Mouse (Mus musculus) neural tube, embryonic 15.5 days (tissue): Measurements from ENCODE around the gene Rin2. TPM values are rescaled to one million over a fixed set of nuclear protein-coding genes. Genes with fewer than 3 reads are reported as not detected.

Source experiments
- ATAC-seq: fragments of 200-750 bp; cut with Nextera tagmentation; 2 replicates; pipeline ENCODE4 v1.8.0; 2017; ENCODE audit warnings: mild to moderate bottlenecking, moderate TSS enrichment, moderate library complexity; ENCODE audit not compliant: low FRiP score
- H3K27ac ChIP-seq: fragments of 300-500 bp; sonication (generic); replicated peaks from 2 replicates; pipeline ENCODE4 v1.5.1; 2015; ENCODE audit warnings: mild to moderate bottlenecking, inconsistent platforms
- H3K27me3 ChIP-seq: fragments of 300-500 bp; sonication (generic); replicated peaks from 2 replicates; pipeline ENCODE4 v1.6.1; 2015; ENCODE audit warnings: inconsistent platforms
- H3K36me3 ChIP-seq: fragments of 300-500 bp; sonication (generic); 2 replicates; pipeline ENCODE4 v1.6.1; 2015; ENCODE audit warnings: inconsistent platforms
- H3K4me1 ChIP-seq: fragments of 300-500 bp; sonication (generic); 2 replicates; pipeline ENCODE4 v1.6.1; 2015; ENCODE audit warnings: inconsistent platforms
- H3K4me2 ChIP-seq: fragments of 300-500 bp; sonication (generic); 2 replicates; pipeline ENCODE4 v1.6.1; 2015; ENCODE audit warnings: inconsistent platforms, mild to moderate bottlenecking, moderate library complexity
- H3K4me3 ChIP-seq: fragments of 300-500 bp; sonication (generic); replicated peaks from 2 replicates; pipeline ENCODE4 v1.5.1; 2015; ENCODE audit warnings: mild to moderate bottlenecking, inconsistent platforms
- H3K9ac ChIP-seq: fragments of 300-500 bp; sonication (generic); replicated peaks from 2 replicates; pipeline ENCODE4 v1.6.1; 2015; ENCODE audit warnings: mild to moderate bottlenecking, inconsistent platforms
- H3K9me3 ChIP-seq: fragments of 300-500 bp; sonication (generic); replicated peaks from 2 replicates; pipeline ENCODE4 v1.6.1; 2016; ENCODE audit warnings: inconsistent platforms
- WGBS: fragments of 180-500 bp; shearing (Covaris S2); methylation state at CpG from one replicate; pipeline ENCODE4 v1.1.7; 2015; ENCODE audit warnings: mixed read lengths; 5-methylcytosine and 5-hydroxymethylcytosine counted together
- polyA plus RNA-seq: library from polyadenylated mRNA; unstranded; fragments of >200 nt; fragmentation: Nextera tagmentation; extraction: Ambion mirVana; gene quantifications from 2 replicates; pipeline ENCODE4 v1.2.1, GENCODE M21; 2015

Gene Rin2
- polyA plus RNA-seq, 1 experiment from 2014 or later, result 14.8 TPM

DNA sequence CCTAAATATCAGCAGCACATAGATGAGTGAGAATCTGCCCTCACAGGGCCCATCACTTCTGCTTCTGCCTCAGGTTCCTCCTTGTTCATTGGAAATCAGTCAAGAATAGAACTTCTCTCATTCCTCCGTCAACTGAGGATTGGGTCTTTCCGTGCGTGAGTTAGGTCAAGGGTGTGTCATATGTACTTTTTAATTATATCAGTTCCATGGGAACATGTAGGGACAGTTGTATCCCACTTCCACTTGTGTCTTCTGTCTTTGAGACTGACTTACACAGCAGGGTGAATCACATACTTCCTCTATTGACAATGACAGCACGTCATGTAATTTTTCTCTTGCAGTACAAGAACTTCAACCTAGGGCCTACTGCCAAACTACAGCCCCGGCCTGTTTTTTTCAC, 65.7 kb downstream of the Rin2 start:
- Histone ChIP-seq H3K4me1 (no peaks in the 10 kb centered on the region), H3K36me3 (no peaks in the 10 kb centered on the region), H3K27me3 (no peaks in the 10 kb centered on the region), H3K4me2 (no peak overlapping the region), H3K4me3 (no peak overlapping the region), H3K9ac (no peak overlapping the region), H3K9me3 (no peaks in the 10 kb centered on the region), H3K27ac (no peak overlapping the region)
- 91% methylated on average over 5 of the region's 5 CpGs for WGBS
- no peak for ATAC-seq

DNA sequence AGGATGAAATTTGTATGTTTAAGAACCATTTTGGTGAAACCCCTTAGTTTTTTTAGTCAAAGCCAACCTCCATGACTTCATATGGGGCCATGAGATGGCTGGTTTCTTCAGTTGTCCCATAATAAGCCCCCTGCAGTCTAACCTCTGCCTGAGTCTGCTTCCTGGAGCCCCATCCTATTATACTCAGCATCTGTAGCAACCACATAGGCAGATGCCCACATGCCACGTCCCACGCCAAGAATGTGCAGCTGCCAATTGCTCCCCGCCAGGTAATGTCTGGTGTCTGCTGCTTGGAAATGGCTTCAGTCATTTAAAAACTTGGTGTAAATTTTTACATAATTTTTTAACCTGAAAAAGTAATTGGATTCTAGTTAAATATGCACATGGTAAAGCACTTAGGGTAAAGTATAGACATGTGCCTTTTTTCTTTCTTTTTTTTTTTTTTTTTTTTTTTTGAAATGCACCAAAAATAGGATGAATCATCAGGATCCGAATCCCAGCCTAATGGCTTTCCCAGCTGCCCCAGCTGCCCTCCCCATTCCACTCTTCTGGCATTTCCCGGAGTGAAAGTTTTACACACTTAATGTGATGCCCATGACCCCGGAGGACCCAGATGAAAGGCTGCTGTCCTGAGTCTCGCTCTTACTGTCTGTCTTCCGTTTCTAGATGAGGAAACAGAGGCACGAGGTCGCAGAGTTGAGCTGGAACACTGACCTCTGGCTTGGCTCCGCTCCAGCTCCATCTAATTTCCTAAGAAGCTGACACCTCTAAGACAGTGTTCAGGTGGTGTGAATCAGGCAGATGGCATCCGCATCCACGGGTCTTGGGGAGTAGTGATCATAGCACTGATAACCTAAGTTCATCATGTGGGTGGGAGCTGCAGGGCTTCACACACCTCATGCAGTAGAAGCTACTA, 68.0 kb downstream of the Rin2 start:
- WGBS, result 79% methylated on average over 13 of the region's 13 CpGs
- Histone ChIP-seq H3K4me2 (no peak overlapping the region), H3K4me1 (no peaks in the 10 kb centered on the region), H3K4me3 (no peak overlapping the region), H3K27me3 (no peaks in the 10 kb centered on the region), H3K9me3 (no peaks in the 10 kb centered on the region), H3K36me3 (no peaks in the 10 kb centered on the region), H3K9ac (no peak overlapping the region), H3K27ac (no peak overlapping the region)
- ATAC-seq, result no peak

GRCm38 (mm10) chr2:145746406-145746805, 71.4 kb downstream of the Rin2 start:
- Histone ChIP-seq H3K4me3 (no peak overlapping the region), H3K4me1 (no peaks in the 10 kb centered on the region), H3K27me3 (no peaks in the 10 kb centered on the region), H3K27ac (no peak overlapping the region), H3K9me3 (no peaks in the 10 kb centered on the region), H3K36me3 (no peaks in the 10 kb centered on the region), H3K9ac (no peak overlapping the region), H3K4me2 (no peak overlapping the region)
- ATAC-seq, result no peak
- WGBS, result 44% methylated on average over 1 of the region's 1 CpGs

DNA sequence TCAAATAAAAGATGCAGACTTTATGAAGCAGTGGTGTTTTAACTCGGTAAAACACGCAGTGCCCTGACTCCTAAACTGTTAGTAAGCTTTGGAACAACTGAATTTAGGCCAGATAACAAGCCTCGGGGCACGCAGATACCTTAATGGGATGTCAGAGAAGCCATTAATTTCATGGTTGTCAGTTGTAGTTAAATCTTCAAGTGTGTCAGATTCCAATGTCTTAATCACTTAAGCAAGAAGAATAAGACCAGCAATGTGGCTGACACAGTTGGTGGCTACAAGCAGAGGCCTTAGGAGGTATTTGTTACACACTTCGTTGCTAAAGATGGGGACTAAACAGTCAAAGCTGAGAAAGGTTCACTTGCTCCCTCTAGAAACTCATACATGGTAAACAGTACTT, 74.6 kb downstream of the Rin2 start:
- no peak for ATAC-seq
- 57% methylated on average over 5 of the region's 5 CpGs for WGBS
- Histone ChIP-seq H3K27me3 (no peaks in the 10 kb centered on the region), H3K9ac (no peak overlapping the region), H3K36me3 (no peaks in the 10 kb centered on the region), H3K4me2 (no peak overlapping the region), H3K27ac (no peak overlapping the region), H3K4me3 (no peak overlapping the region), H3K9me3 (no peaks in the 10 kb centered on the region), H3K4me1 (no peaks in the 10 kb centered on the region)

- Histone ChIP-seq H3K9me3 (no peaks in the 10 kb centered on the region), H3K4me1 (no peaks in the 10 kb centered on the region), H3K36me3 (no peaks in the 10 kb centered on the region), H3K9ac (no peak overlapping the region), H3K27me3 (no peaks in the 10 kb centered on the region), H3K27ac (no peak overlapping the region), H3K4me2 (no peak overlapping the region), H3K4me3 (no peak overlapping the region)
- WGBS, result 86% methylated on average over 6 of the region's 6 CpGs
- no peak for ATAC-seq
Observed at GRCm38 (mm10) chr2:145752572-145752971, 77.6 kb downstream of the Rin2 start.

DNA sequence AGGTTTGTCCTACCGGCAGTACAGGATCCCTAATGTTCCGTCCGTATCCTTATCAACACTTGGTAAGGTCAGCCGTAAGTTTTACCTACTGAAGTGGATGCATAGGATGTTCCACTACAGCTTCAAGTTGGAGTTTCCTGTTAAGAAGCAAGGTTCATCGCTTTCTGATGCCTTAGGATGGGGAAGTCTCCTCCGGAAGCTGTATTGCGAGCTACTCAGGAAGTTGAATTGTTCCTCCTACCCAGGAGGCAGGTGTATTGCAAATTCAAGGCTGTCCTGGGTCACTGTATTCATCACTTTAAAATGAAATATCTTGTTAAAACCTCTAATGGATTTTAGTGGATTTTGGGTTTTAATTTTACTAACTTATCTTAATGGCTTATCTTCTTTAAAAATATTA, 79.0 kb downstream of the Rin2 start:
- no peaks in the 10 kb centered on the region for H3K4me1 ChIP-seq
- H3K27ac ChIP-seq, result no peak overlapping the region
- H3K4me3 ChIP-seq, result no peak overlapping the region
- H3K9me3 ChIP-seq, result no peaks in the 10 kb centered on the region
- H3K4me2 ChIP-seq, result no peak overlapping the region
- WGBS, result 89% methylated on average over 7 of the region's 7 CpGs
- no peak overlapping the region for H3K9ac ChIP-seq
- H3K36me3 ChIP-seq, result no peaks in the 10 kb centered on the region
- no peak for ATAC-seq
- H3K27me3 ChIP-seq, result no peaks in the 10 kb centered on the region

DNA sequence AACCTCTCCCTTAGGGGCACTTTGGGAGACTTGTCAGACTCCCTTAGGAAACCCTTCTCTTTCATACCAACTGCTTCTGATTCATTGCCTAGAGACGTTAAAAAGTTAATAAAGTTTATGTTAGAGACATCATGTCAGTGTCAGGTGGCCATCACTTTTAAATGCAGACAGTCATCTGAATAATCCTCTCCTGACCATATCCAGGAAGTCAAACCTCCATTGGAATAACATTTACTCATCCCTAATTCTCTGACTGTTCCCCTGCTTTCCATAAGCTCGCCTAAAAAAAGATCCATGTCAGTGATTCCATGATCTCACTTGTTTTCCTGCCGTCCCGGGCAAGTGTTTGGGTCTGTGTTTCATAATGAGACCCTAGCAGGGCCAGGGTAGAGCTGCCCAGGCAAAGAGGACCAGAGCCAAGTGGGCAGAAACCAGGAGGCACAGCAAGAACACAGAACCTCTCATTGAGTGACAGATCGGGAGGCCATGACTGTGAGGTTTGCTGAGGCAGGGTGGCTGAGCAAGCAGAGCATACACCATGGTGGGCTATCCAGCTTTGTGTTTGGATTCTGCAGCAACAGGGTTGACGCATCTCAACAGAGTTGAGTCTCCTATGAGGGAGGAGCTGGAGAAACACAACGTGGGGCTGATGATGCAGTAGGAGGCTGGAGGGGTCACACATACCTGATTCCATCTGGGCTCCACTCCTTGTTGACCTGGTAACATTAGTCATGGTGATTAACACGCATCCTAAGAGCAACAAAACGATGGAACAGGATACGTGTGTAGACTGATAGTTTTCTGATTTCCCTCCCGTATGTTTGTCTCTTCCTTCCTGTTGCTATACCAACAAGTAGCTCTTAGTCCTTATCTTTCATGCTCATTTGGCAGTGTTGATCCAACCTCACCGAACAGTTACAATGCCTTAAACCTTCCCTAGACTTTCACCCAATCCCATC, 81.1 kb downstream of the Rin2 start:
- ATAC-seq, result no peak
- 86% methylated on average over 12 of the region's 12 CpGs for WGBS

DNA sequence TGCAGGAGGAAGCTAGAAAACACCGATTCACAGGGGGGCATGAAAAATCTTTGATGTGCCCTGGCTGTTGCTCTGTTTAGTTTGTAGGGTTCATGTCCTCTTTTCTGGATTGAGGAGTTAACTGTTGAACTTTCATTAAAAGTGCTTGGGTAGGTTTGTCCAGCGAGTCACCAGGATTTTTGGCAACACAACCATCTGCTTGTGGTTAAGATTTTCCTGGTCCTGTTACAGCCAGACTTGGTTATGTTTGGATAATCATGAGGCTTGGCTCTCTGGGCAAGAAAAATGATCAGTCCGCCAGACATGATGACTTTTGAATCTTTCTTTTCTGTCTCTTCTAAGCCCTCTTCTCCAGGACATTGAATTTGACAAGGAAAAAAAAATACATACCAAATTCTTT, 85.1 kb downstream of the Rin2 start:
- H3K27ac ChIP-seq, result no peak overlapping the region
- no peak overlapping the region for H3K4me2 ChIP-seq
- no peaks in the 10 kb centered on the region for H3K9me3 ChIP-seq
- no peak overlapping the region for H3K9ac ChIP-seq
- no peaks in the 10 kb centered on the region for H3K27me3 ChIP-seq
- H3K36me3 ChIP-seq, result no peaks in the 10 kb centered on the region
- no peak for ATAC-seq
- no peaks in the 10 kb centered on the region for H3K4me1 ChIP-seq
- no peak overlapping the region for H3K4me3 ChIP-seq
- WGBS, result 82% methylated on average over 3 of the region's 3 CpGs

More for the DNA sequence above, 81.1 kb downstream of the Rin2 start:
- Histone ChIP-seq H3K27me3 (no peaks in the 10 kb centered on the region), H3K9ac (no peak overlapping the region), H3K4me1 (no peaks in the 10 kb centered on the region), H3K4me2 (no peak overlapping the region), H3K9me3 (no peaks in the 10 kb centered on the region), H3K4me3 (no peak overlapping the region), H3K36me3 (no peaks in the 10 kb centered on the region), H3K27ac (no peak overlapping the region)

DNA sequence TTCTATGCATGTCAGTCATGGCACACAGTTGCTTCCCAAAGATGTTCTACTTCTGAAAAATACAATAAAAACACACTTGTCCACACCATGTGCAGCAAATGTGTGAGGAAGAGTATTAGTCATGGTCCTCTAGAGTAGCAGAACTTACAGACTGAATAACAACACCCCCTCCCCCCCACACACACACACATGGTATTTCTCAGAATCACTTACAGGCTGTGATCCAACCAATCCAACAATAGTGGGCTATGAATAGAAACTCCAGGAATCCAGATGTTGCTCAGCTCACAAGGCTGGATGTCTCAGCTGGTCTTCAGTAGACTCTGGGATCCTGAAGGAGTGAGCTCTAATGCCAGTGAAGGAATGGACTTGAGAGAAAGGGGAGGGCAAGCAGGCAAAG, 86.4 kb downstream of the Rin2 start:
- H3K27me3 ChIP-seq, result no peaks in the 10 kb centered on the region
- H3K4me3 ChIP-seq, result no peak overlapping the region
- no peaks in the 10 kb centered on the region for H3K4me1 ChIP-seq
- H3K36me3 ChIP-seq, result no peaks in the 10 kb centered on the region
- ATAC-seq, result no peak
- H3K9me3 ChIP-seq, result no peaks in the 10 kb centered on the region
- no peak overlapping the region for H3K4me2 ChIP-seq
- no peak overlapping the region for H3K9ac ChIP-seq
- no peak overlapping the region for H3K27ac ChIP-seq

GRCm38 (mm10) chr2:145769964-145770363, 94.9 kb downstream of the Rin2 start:
- ATAC-seq, result peak; percentile 51
- Histone ChIP-seq H3K36me3 (no peaks in the 10 kb centered on the region), H3K27ac (peak overlapping the region; percentile 33; the same call in 1 of the 2 replicates), H3K4me2 (peak overlapping the region; percentile 32), H3K9ac (no peak overlapping the region), H3K4me1 (peaks cover 19% of the 10 kb centered on the region), H3K4me3 (no peak overlapping the region), H3K9me3 (no peaks in the 10 kb centered on the region), H3K27me3 (no peaks in the 10 kb centered on the region)
- WGBS, result 11% methylated on average over 10 of the region's 10 CpGs

DNA sequence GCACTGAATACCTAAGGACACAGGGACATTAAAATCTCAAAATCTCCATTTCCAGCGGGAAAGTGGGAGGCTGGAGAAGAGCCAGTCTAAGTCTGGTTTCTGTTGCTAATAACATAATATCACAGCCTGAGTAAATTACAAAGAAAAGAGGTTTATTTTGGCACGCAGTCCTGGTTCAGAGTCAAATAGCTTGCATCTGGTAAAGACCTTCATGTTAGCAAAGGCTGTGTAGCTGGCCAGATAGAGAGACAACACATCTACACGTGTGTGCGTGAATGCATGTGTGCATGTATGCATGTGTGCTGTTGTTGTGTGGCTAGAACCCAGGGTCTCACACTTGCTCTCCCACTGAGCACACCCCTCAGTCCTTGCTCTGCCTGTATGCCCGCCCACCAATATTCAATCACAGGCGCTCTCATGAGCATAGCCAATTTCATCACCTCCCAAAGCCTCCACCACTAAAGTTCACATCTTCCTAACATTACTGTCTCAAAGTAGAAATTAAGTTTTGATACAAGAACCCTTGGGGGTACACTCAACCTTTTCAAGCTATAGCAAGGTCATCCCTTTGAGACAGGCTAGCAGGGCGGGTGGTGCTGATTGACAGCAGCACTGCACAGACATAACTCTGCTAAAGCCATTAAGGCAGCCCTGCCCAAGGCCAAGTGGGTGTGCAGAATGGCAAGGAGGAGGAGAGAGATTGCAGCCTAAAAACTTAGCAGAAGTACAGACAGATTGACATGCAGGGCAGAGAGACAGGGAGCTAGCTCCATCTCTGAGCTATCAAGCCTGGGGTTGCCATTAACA, 95.9 kb downstream of the Rin2 start:
- WGBS, result 77% methylated on average over 7 of the region's 7 CpGs
- no peak for ATAC-seq
- no peaks in the 10 kb centered on the region for H3K9me3 ChIP-seq
- H3K36me3 ChIP-seq, result no peaks in the 10 kb centered on the region
- H3K4me3 ChIP-seq, result no peak overlapping the region
- no peaks in the 10 kb centered on the region for H3K27me3 ChIP-seq
- 0 out of 2 replicates have a peak overlapping the region, but pooled peaks have one; percentile 33 for H3K27ac ChIP-seq
- no peak overlapping the region for H3K4me2 ChIP-seq
- H3K4me1 ChIP-seq, result peaks cover 19% of the 10 kb centered on the region
- no peak overlapping the region for H3K9ac ChIP-seq
